Mouse (Mus musculus): ENCODE data around the gene Cops9. TPM values are rescaled to one million over a fixed set of nuclear protein-coding genes. Genes with fewer than 3 reads are reported as not detected.

The Cops9 gene
- total and polyA plus RNA-seq, 3 experiments, result 168 to 209 (median 185) TPM

GRCm38 (mm10) chr1:92678757-92679156 is 37.0 kb upstream of the Cops9 start:
- DNase-seq (ENCODE audit: extremely low read depth), result peak; percentile 15
- no peak overlapping the region for H3K27ac ChIP-seq (ENCODE audit: insufficient read depth, low read depth)
- no peak overlapping the region for H3K4me2 ChIP-seq (ENCODE audit: insufficient read depth, low read depth, poor library complexity, severe bottlenecking)
- no peak overlapping the region for H3K9ac ChIP-seq (ENCODE audit: insufficient read depth, low read depth)
- dilution Hi-C loops (cut with MboI; ENCODE audit: extremely low pct_ligation_motif_present, extremely low pct_unique_long_range_greater_than_20kb, low sequenced_read_pairs), result no loop called here
- H3K4me3 ChIP-seq (replicated peaks in 1 of 3; ENCODE audit: low read depth in 2 of 3, low read length in 2 of 3, poor library complexity in 1 of 3), result no peak overlapping the region
- no peaks in the 10 kb centered on the region for H3K79me2 ChIP-seq (replicated peaks; ENCODE audit: control insufficient read depth, extremely low read depth, insufficient read depth, poor library complexity, severe bottlenecking)
- TF ChIP-seq JUN (IDR thresholded peaks at IDR 0.05; ENCODE audit: insufficient read depth, low read depth, low read length), result no peak
- 0 out of 2 replicates have a peak, but pooled peaks have one; percentile 33 for TF ChIP-seq BHLHE40 (IDR thresholded peaks at IDR 0.05; ENCODE audit: low read depth, low read length)
- no peak for TF ChIP-seq USF2 (conservative IDR thresholded peaks at IDR 0.05; ENCODE audit: low read depth, low read length)
- peak; percentile 74 for TF ChIP-seq IRF4 (IDR thresholded peaks at IDR 0.05; ENCODE audit: low read depth, low read length)
- no peak for TF ChIP-seq E2F4 (IDR thresholded peaks at IDR 0.05; ENCODE audit: insufficient replicate concordance, low read depth, low read length)
- peaks cover 77% of the 10 kb centered on the region for H3K27me3 ChIP-seq (replicated peaks)
- H3K9me3 ChIP-seq (replicated peaks; ENCODE audit: low read length), result no peaks in the 10 kb centered on the region
- in situ Hi-C loops (cut with MboI; ENCODE audit: low pct_ligation_motif_present, low pct_unique_long_range_greater_than_20kb, low sequenced_read_pairs), result no loop called here
- peaks cover 0 to 7% of the 10 kb centered on the region in 2 experiments; a peak in 2 of 4 replicates for H3K4me1 ChIP-seq (ENCODE audit: control insufficient read depth in 1 of 2, insufficient read depth in 2 of 2)
- H3K36me3 ChIP-seq (replicated peaks in 1 of 2; ENCODE audit: control insufficient read depth in 1 of 2, insufficient read depth in 1 of 2, low read length in 1 of 2), result no peaks in the 10 kb centered on the region

- no peak overlapping the region for H3K4me2 ChIP-seq (ENCODE audit: insufficient read depth, low read depth, poor library complexity, severe bottlenecking)
- H3K27me3 ChIP-seq (replicated peaks), result peaks cover 82% of the 10 kb centered on the region
Observed at GRCm38 (mm10) chr1:92676676-92676975, 34.8 kb upstream of the Cops9 start.

More at GRCm38 (mm10) chr1:92676676-92676975, 34.8 kb upstream of the Cops9 start:
- TF ChIP-seq JUN (IDR thresholded peaks at IDR 0.05; ENCODE audit: insufficient read depth, low read depth, low read length), result no peak
- TF ChIP-seq JUND (conservative IDR thresholded peaks at IDR 0.05; ENCODE audit: low read depth, low read length), result no peak
- no peak for TF ChIP-seq UBTF (IDR thresholded peaks at IDR 0.05; ENCODE audit: low read depth, low read length)
- no peak for TF ChIP-seq ZKSCAN1 (IDR thresholded peaks at IDR 0.05; ENCODE audit: borderline replicate concordance, low read depth, low read length)
- no peak for TF ChIP-seq EP300 (IDR thresholded peaks at IDR 0.05; ENCODE audit: low read length)
- no peak for TF ChIP-seq GABPA (IDR thresholded peaks at IDR 0.05; ENCODE audit: insufficient replicate concordance, low read depth, low read length)
- TF ChIP-seq RCOR1 (conservative IDR thresholded peaks at IDR 0.05; ENCODE audit: low read depth, low read length), result no peak
- no peak for TF ChIP-seq MAZ (IDR thresholded peaks at IDR 0.05; ENCODE audit: low read depth, low read length)
- TF ChIP-seq CHD1 (IDR thresholded peaks at IDR 0.05; ENCODE audit: low read depth, low read length), result no peak
- no peak for TF ChIP-seq USF1 (IDR thresholded peaks at IDR 0.05; ENCODE audit: low read depth, low read length)
- no peak for TF ChIP-seq IRF4 (IDR thresholded peaks at IDR 0.05; ENCODE audit: low read depth, low read length)
- TF ChIP-seq E2F4 (IDR thresholded peaks at IDR 0.05; ENCODE audit: insufficient replicate concordance, low read depth, low read length), result no peak
- TF ChIP-seq TCF12 (IDR thresholded peaks at IDR 0.05; ENCODE audit: low read depth, low read length), result no peak
- TF ChIP-seq PAX5 (IDR thresholded peaks at IDR 0.05; ENCODE audit: low read length), result no peak
- no peak for TF ChIP-seq CHD2 (IDR thresholded peaks at IDR 0.05; ENCODE audit: low read length)
- no peak for TF ChIP-seq ZMIZ1 (IDR thresholded peaks at IDR 0.05; ENCODE audit: low read depth, low read length)
- TF ChIP-seq POLR2AphosphoS2 (IDR thresholded peaks at IDR 0.05; ENCODE audit: low read depth, low read length), result no peak
- no peak for TF ChIP-seq KAT2A (IDR thresholded peaks at IDR 0.05; ENCODE audit: insufficient replicate concordance, low read length)
- no peak for TF ChIP-seq ETS1 (conservative IDR thresholded peaks at IDR 0.05; ENCODE audit: low read depth, low read length)
- no peak for TF ChIP-seq BHLHE40 (IDR thresholded peaks at IDR 0.05; ENCODE audit: low read depth, low read length)
- in situ Hi-C loops (cut with MboI; ENCODE audit: low pct_ligation_motif_present, low pct_unique_long_range_greater_than_20kb, low sequenced_read_pairs), result no loop called here
- no peak for DNase-seq (ENCODE audit: extremely low read depth)
- Histone ChIP-seq H3K4me1 (ENCODE audit: control insufficient read depth in 1 of 2, insufficient read depth in 2 of 2) (peaks cover 0 to 7% of the 10 kb centered on the region in 2 experiments; a peak in 2 of 4 replicates), H3K36me3 (replicated peaks in 1 of 2; ENCODE audit: control insufficient read depth in 1 of 2, insufficient read depth in 1 of 2, low read length in 1 of 2) (no peaks in the 10 kb centered on the region), H3K9me3 (replicated peaks; ENCODE audit: low read length) (no peaks in the 10 kb centered on the region), H3K9ac (ENCODE audit: insufficient read depth, low read depth) (no peak overlapping the region), H3K79me2 (replicated peaks; ENCODE audit: control insufficient read depth, extremely low read depth, insufficient read depth, poor library complexity, severe bottlenecking) (no peaks in the 10 kb centered on the region), H3K27ac (ENCODE audit: insufficient read depth, low read depth) (no peak overlapping the region), H3K4me3 (replicated peaks in 1 of 3; ENCODE audit: low read depth in 2 of 3, low read length in 2 of 3, poor library complexity in 1 of 3) (no peak overlapping the region)
- dilution Hi-C loops (cut with MboI; ENCODE audit: extremely low pct_ligation_motif_present, extremely low pct_unique_long_range_greater_than_20kb, low sequenced_read_pairs), result no loop called here

All from CH12.LX (cell line).